Mouse (Mus musculus): ENCODE results near the gene Itfg2. TPM values are rescaled to one million over a fixed set of nuclear protein-coding genes. Genes with fewer than 3 reads are reported as not detected.

Itfg2 gene
- polyA plus RNA-seq, 1 experiment from 2014 or later: 20.4 TPM

- CTCF ChIA-PET: interaction anchor here (3.5 kb wide), 1 partner anchor 10 kb away, joined by 23 read pairs; no protein-coding TSS in a partner anchor
- in situ Hi-C loops (cut with MboI; ENCODE audit: low pct_unique_long_range_greater_than_20kb): no loop called here
- no peak for DNase-seq (ENCODE audit: low read depth, low spot score)
These were observed 3.3 kb downstream of the Itfg2 start for GRCm38 (mm10) chr6:128421480-128421879.

GRCm38 (mm10) chr6:128421036-128421435, 3.7 kb downstream of the Itfg2 start:
- ATAC-seq: peak; percentile 60
- in situ Hi-C loops (cut with MboI; ENCODE audit: low pct_unique_long_range_greater_than_20kb): no loop called here
- POLR2A ChIA-PET: no interaction called here
- TF ChIP-seq CTCF (IDR thresholded peaks at IDR 0.05): no peak
- no peaks in the 10 kb centered on the region for H3K27me3 ChIP-seq
- no peak for DNase-seq (ENCODE audit: low read depth, low spot score)
- CTCF ChIA-PET: interaction anchor here (3.5 kb wide), 1 partner anchor 10 kb away, joined by 23 read pairs; no protein-coding TSS in a partner anchor

More at GRCm38 (mm10) chr6:128421480-128421879, 3.3 kb downstream of the Itfg2 start:
- POLR2A ChIA-PET: no interaction called here
- no peak for TF ChIP-seq CTCF (IDR thresholded peaks at IDR 0.05)
- ATAC-seq: no peak
- no peaks in the 10 kb centered on the region for H3K27me3 ChIP-seq

- in situ Hi-C loops (cut with MboI; ENCODE audit: low pct_unique_long_range_greater_than_20kb): no loop called here
- ChIA-PET POLR2A (no interaction called here), CTCF (interaction anchor here (0.7 kb wide), 1 partner anchor 69 kb away, joined by 3 read pairs; no protein-coding TSS in a partner anchor)
- ATAC-seq (no peak), DNase-seq (ENCODE audit: low read depth, low spot score) (no peak)
- no peaks in the 10 kb centered on the region for H3K27me3 ChIP-seq
- no peak for TF ChIP-seq CTCF (IDR thresholded peaks at IDR 0.05)
These were observed 6.7 kb downstream of the Itfg2 start for GRCm38 (mm10) chr6:128418076-128418475.

- no peak for TF ChIP-seq CTCF (IDR thresholded peaks at IDR 0.05)
- ChIA-PET CTCF (interaction anchor here (1.6 kb wide), 1 partner anchor 64 kb away, joined by 4 read pairs; no protein-coding TSS in a partner anchor), POLR2A (interaction anchor here (0.7 kb wide), 1 partner anchor 17 kb away, joined by 4 read pairs; the partner anchor contains the start of gene Nrip2)
- in situ Hi-C loops (cut with MboI; ENCODE audit: low pct_unique_long_range_greater_than_20kb): no loop called here
- ATAC-seq: no peak
- H3K27me3 ChIP-seq: no peaks in the 10 kb centered on the region
- DNase-seq (ENCODE audit: low read depth, low spot score): no peak
These were observed 8.6 kb downstream of the Itfg2 start for GRCm38 (mm10) chr6:128416169-128416568.

- ATAC-seq: peak; percentile 54
- ChIA-PET POLR2A (interaction anchor here (1.6 kb wide), 1 partner anchor 10 kb away, joined by 7 read pairs; no protein-coding TSS in a partner anchor), CTCF (interaction anchor here (0.8 to 3.2 kb wide), 23 partner anchors 8 to 211 kb away, joined by 3 to 24 read pairs (median 5); partner anchors contain the start of genes Gm44596, Itfg2, Tead4 and Tex52)
- no peaks in the 10 kb centered on the region for H3K27me3 ChIP-seq
- in situ Hi-C loops (cut with MboI; ENCODE audit: low pct_unique_long_range_greater_than_20kb): loop anchor here (5.0 kb wide), 2 partner anchors 49 to 89 kb away; partner anchors contain the start of genes Foxm1 and Rhno1
- TF ChIP-seq CTCF (IDR thresholded peaks at IDR 0.05): peak; percentile 96
- no peak for DNase-seq (ENCODE audit: low read depth, low spot score)
These were observed 13.6 kb downstream of the Itfg2 start for GRCm38 (mm10) chr6:128411115-128411514.

GRCm38 (mm10) chr6:128410305-128410704, 14.4 kb downstream of the Itfg2 start:
- no peak for ATAC-seq
- in situ Hi-C loops (cut with MboI; ENCODE audit: low pct_unique_long_range_greater_than_20kb): loop anchor here (5.0 kb wide), 2 partner anchors 48 to 88 kb away; partner anchors contain the start of genes Foxm1 and Rhno1
- H3K27me3 ChIP-seq: no peaks in the 10 kb centered on the region
- ChIA-PET POLR2A (interaction anchor here (1.6 kb wide), 1 partner anchor 9 kb away, joined by 7 read pairs; no protein-coding TSS in a partner anchor), CTCF (interaction anchor here (0.8 to 3.2 kb wide), 15 partner anchors 9 to 210 kb away, joined by 3 to 24 read pairs (median 7); partner anchors contain the start of genes Gm44596, Itfg2 and Tex52)
- no peak for DNase-seq (ENCODE audit: low read depth, low spot score)
- no peak for TF ChIP-seq CTCF (IDR thresholded peaks at IDR 0.05)

GRCm38 (mm10) chr6:128408544-128409125, 16.1 kb downstream of the Itfg2 start:
- DNase-seq (ENCODE audit: low read depth, low spot score) (no peak), ATAC-seq (no peak)
- in situ Hi-C loops (cut with MboI; ENCODE audit: low pct_unique_long_range_greater_than_20kb): no loop called here
- ChIA-PET POLR2A (no interaction called here), CTCF (no interaction called here)
- TF ChIP-seq CTCF (IDR thresholded peaks at IDR 0.05): no peak
- H3K27me3 ChIP-seq: no peaks in the 10 kb centered on the region

- TF ChIP-seq CTCF (IDR thresholded peaks at IDR 0.05): no peak
- POLR2A ChIA-PET: interaction anchor here (0.9 to 1.2 kb wide), 2 partner anchors 9 to 79 kb away, joined by 3 to 5 read pairs; no protein-coding TSS in a partner anchor
- no peaks in the 10 kb centered on the region for H3K27me3 ChIP-seq
- in situ Hi-C loops (cut with MboI; ENCODE audit: low pct_unique_long_range_greater_than_20kb): no loop called here
- peak; percentile 25 for ATAC-seq
- DNase-seq (ENCODE audit: low read depth, low spot score): no peak
- CTCF ChIA-PET: interaction anchor here (1.5 to 2.2 kb wide), 3 partner anchors 12 to 75 kb away, joined by 4 to 5 read pairs (median 4); no protein-coding TSS in a partner anchor
These were observed 20.0 kb downstream of the Itfg2 start for GRCm38 (mm10) chr6:128404708-128405107.

- CTCF ChIA-PET: interaction anchor here (1.1 to 2.2 kb wide), 2 partner anchors 11 to 32 kb away, joined by 3 to 14 read pairs; no protein-coding TSS in a partner anchor
- TF ChIP-seq CTCF (IDR thresholded peaks at IDR 0.05): no peak
- DNase-seq (ENCODE audit: low read depth, low spot score) (no peak), ATAC-seq (peak; percentile 42)
- in situ Hi-C loops (cut with MboI; ENCODE audit: low pct_unique_long_range_greater_than_20kb): no loop called here
- H3K27me3 ChIP-seq: no peaks in the 10 kb centered on the region
- POLR2A ChIA-PET: interaction anchor here (0.6 to 3.3 kb wide), 5 partner anchors 11 to 819 kb away, joined by 3 to 7 read pairs (median 3); no protein-coding TSS in a partner anchor
These were observed 25.1 kb downstream of the Itfg2 start for GRCm38 (mm10) chr6:128399421-128400185.

GRCm38 (mm10) chr6:128398996-128399395, 25.7 kb downstream of the Itfg2 start, which contains the start of gene Nrip2:
Nrip2 (plus strand) TSS chr6:128399296.
- TF ChIP-seq CTCF (IDR thresholded peaks at IDR 0.05): no peak
- no peaks in the 10 kb centered on the region for H3K27me3 ChIP-seq
- DNase-seq (ENCODE audit: low read depth, low spot score) (no peak), ATAC-seq (peak; percentile 27)
- ChIA-PET POLR2A (interaction anchor here (1.1 kb wide), 1 partner anchor 17 kb away, joined by 4 read pairs; no protein-coding TSS in a partner anchor), CTCF (interaction anchor here (1.1 kb wide), 1 partner anchor 32 kb away, joined by 3 read pairs; no protein-coding TSS in a partner anchor)
- in situ Hi-C loops (cut with MboI; ENCODE audit: low pct_unique_long_range_greater_than_20kb): no loop called here

All from Patski (cell line).